Mouse (Mus musculus) layer of hippocampus, postnatal 36 days (tissue): ENCODE data around the gene 1700028J19Rik. TPM values are rescaled to one million over a fixed set of nuclear protein-coding genes. Genes with fewer than 3 reads are reported as not detected.

Experiments
- total RNA-seq, 2 experiments: library from RNA; stranded (reverse); gene quantifications; 2 replicates each; pipeline ENCODE4 v1.2.3; 2021

1700028J19Rik gene
- total RNA-seq, 2 experiments from 2014 or later = 0.99 to 1.2 TPM

Other genes with a start within 250 kb of the 1700028J19Rik start
- gene Klk1b26, start 234.5 kb downstream of the 1700028J19Rik start, total RNA-seq = not detected
- gene Klk1b27, start 194.4 kb downstream of the 1700028J19Rik start, total RNA-seq = not detected
- not detected for gene Klk1b21, start 144.4 kb downstream of the 1700028J19Rik start, total RNA-seq
- gene Klk1b22, start 134.0 kb downstream of the 1700028J19Rik start, total RNA-seq = not detected
- gene Klk1b16, start 109.9 kb downstream of the 1700028J19Rik start, total RNA-seq = not detected
- not detected for gene Klk1b24, start 58.5 kb downstream of the 1700028J19Rik start, total RNA-seq
- not detected for gene Klk1b3, start 48.5 kb downstream of the 1700028J19Rik start, total RNA-seq
- gene Klk1b4, start 39.3 kb downstream of the 1700028J19Rik start, total RNA-seq = not detected
- gene Klk1b5, start 30.8 kb downstream of the 1700028J19Rik start, total RNA-seq = not detected
- gene Klk1, start 21.3 kb downstream of the 1700028J19Rik start, total RNA-seq = not detected
- not detected for gene Gm36864, start 10.5 kb downstream of the 1700028J19Rik start, total RNA-seq
- 10 to 100 TPM; 82.0 to 92.1 TPM for gene 2410002F23Rik, start within 50 bp of the 1700028J19Rik start, total RNA-seq
- gene Acp4, start 10.7 kb upstream of the 1700028J19Rik start, total RNA-seq = not detected
- gene Gm15517, start 14.8 kb upstream of the 1700028J19Rik start, total RNA-seq = not detected
- 1 to 10 TPM; 2.9 to 3.8 TPM for gene Clec11a, start 60.2 kb upstream of the 1700028J19Rik start, total RNA-seq
- gene Shank1, start 63.6 kb upstream of the 1700028J19Rik start, total RNA-seq = 100 to 1,000 TPM; 588 to 654 TPM
- 10 to 100 TPM; 84.8 to 92.0 TPM for gene Syt3, start 137.4 kb upstream of the 1700028J19Rik start, total RNA-seq
- gene 1700008O03Rik, start 139.1 kb upstream of the 1700028J19Rik start, total RNA-seq = 1 to 10 TPM; 3.1 to 3.4 TPM
- 100 to 1,000 TPM; 311 to 332 TPM for gene Lrrc4b, start 182.3 kb upstream of the 1700028J19Rik start, total RNA-seq
- gene Aspdh, start 218.7 kb upstream of the 1700028J19Rik start, total RNA-seq = 10 to 100 TPM; 13.3 to 21.6 TPM
- 100 to 1,000 TPM in 1 of 2 experiments, 10 to 100 TPM in 1; 94.5 to 102 TPM for gene Josd2, start 221.3 kb upstream of the 1700028J19Rik start, total RNA-seq
- 100 to 1,000 TPM; 205 to 215 TPM for gene Emc10, start 249.8 kb upstream of the 1700028J19Rik start, total RNA-seq
- gene Fam71e1, start 249.9 kb upstream of the 1700028J19Rik start, total RNA-seq = 10 to 100 TPM; 14.3 to 15.7 TPM